Mouse (Mus musculus): ENCODE data around the gene Tex30.

GRCm38 (mm10) chr1:44042555-44042915 lies 59.7 kb downstream of the Tex30 start:
- TF ChIP-seq POLR2AphosphoS2 (IDR thresholded peaks at IDR 0.05; ENCODE audit: insufficient read length, low read depth) (no peak), MYOG (IDR thresholded peaks at IDR 0.05; ENCODE audit: control insufficient read depth in 1 of 3, insufficient read depth in 1 of 3, insufficient read length in 2 of 3, low read depth in 2 of 3) (no peak)

Measured in myocyte (in vitro differentiated cells).